Mouse (Mus musculus): ENCODE measurements around the gene Tbk1. TPM values are rescaled to one million over a fixed set of nuclear protein-coding genes. Genes with fewer than 3 reads are reported as not detected.

The Tbk1 gene
- polyA plus RNA-seq, 1 experiment from 2014 or later: 104 TPM

DNA sequence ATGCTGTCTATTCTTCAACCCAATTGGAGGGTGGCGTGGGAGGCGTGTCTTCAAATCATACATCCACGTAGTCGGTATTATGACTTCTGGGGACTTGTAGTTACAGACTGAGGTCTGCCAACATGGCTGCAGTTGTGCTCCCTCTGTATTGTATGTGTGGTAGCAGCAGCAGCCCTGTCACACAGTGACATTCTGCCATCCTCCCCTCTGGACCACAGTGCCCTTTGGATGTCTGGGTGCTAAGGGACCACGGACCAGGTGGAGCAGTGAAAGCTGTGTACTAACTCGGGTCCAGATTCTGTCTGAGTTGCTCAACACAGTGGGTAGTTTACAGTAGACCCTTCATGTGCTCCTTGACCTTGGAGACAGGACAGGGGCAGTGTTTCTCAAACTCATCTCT lies 43.0 kb downstream of the Tbk1 start:
- no peak overlapping the region for H3K27ac ChIP-seq
- H3K79me2 ChIP-seq (ENCODE audit: inconsistent target): no peaks in the 10 kb centered on the region
- 100% methylated on average over 6 of the region's 6 CpGs for WGBS (ENCODE audit: missing documents)
- peaks cover 18% of the 10 kb centered on the region for H3K36me3 ChIP-seq (ENCODE audit: inconsistent target)
- no peak overlapping the region for H3K4me3 ChIP-seq (ENCODE audit: inconsistent target)

DNA sequence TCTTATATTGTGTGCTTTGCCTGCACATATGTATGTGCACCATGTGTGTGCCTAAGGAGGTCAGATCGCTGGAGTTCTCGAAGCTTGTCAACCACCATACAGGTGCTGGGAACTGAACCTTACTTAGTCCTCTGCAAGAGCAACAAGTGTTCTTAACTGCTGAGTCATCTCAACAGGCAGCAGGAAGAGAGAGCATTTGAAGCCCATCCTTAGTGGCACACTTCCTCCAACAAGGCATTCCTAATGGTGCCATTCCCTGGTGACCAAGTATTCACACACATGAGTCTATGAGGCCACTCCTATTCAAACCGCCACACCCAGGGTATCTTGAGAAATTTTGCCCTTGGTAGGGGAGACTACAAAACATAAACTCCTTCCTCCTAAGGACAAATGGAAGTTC lies 44.4 kb downstream of the Tbk1 start:
- 83% methylated on average over 3 of the region's 3 CpGs for WGBS (ENCODE audit: missing documents)
- no peak overlapping the region for H3K27ac ChIP-seq

GRCm38 (mm10) chr10:121534995-121535394 lies 51.6 kb downstream of the Tbk1 start:
- H3K27ac ChIP-seq: no peak overlapping the region
- H3K79me2 ChIP-seq (ENCODE audit: inconsistent target): no peaks in the 10 kb centered on the region
- H3K4me3 ChIP-seq (ENCODE audit: inconsistent target): no peak overlapping the region
- no peaks in the 10 kb centered on the region for H3K36me3 ChIP-seq (ENCODE audit: inconsistent target)
- WGBS (ENCODE audit: missing documents): 53% methylated on average over 4 of the region's 4 CpGs

More for the DNA sequence above, 44.4 kb downstream of the Tbk1 start:
- H3K4me3 ChIP-seq (ENCODE audit: inconsistent target): no peak overlapping the region
- no peaks in the 10 kb centered on the region for H3K79me2 ChIP-seq (ENCODE audit: inconsistent target)
- peaks cover 3% of the 10 kb centered on the region for H3K36me3 ChIP-seq (ENCODE audit: inconsistent target)

DNA sequence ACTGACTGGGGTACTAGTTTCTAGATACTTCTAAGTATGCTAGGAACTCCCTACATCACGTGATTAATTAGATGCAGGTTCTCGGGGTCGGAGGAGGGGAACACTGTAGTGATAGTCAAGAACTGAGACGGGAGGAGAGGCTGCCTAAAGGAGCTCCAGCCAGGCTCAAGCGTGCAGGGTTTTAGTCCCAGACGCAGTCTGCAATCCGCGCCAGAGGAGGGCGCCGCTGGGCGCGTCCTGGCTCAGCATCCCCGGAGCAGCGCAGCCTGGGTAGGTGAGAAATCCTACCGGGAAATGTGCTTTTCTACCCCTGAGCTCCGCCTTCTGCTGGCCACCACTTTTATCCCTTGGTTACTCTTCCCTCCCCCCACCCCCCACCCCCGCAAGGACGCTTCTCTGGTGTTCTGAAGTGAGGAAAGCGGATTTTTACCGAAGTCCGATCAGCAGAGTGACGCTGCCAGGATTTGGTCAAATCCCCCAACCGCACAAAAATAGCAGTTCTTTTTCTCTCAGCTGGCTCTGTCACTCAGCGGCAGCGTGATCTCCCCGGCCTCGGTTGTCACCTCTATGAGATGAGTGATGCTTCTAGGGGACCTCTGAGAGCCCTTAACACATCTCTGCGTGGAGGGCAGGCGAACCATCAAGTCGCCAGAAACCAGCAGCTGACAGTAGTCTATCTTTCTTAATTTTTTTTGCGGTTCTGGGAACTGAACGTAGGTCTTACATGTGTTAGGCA lies 53.3 kb downstream of the Tbk1 start:
- Histone ChIP-seq H3K4me3 (ENCODE audit: inconsistent target) (no peak overlapping the region), H3K79me2 (ENCODE audit: inconsistent target) (no peaks in the 10 kb centered on the region), H3K36me3 (ENCODE audit: inconsistent target) (no peaks in the 10 kb centered on the region), H3K27ac (no peak overlapping the region)
- WGBS (ENCODE audit: missing documents): 41% methylated on average over 32 of the region's 32 CpGs

DNA sequence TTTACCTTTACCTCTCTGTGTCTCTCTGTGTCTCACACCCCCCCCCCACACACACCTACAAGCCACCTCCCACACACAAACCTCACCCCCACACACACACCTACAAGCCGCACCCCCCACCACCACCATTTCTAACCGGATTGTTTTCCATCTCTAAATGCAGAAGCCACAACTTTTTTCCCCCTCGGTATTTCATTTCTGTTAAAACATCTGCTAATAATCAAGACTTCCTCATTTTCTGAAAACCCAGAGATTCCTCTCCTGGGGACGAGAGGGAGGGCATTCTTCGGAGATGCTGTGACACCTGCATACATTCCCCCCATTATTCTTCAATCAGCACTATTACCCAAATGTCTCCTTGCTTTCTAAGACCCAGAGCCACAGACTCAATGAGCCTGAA lies 55.0 kb downstream of the Tbk1 start:
- H3K79me2 ChIP-seq (ENCODE audit: inconsistent target): no peaks in the 10 kb centered on the region
- no peaks in the 10 kb centered on the region for H3K36me3 ChIP-seq (ENCODE audit: inconsistent target)
- H3K27ac ChIP-seq: no peak overlapping the region
- 1% methylated on average over 5 of the region's 5 CpGs for WGBS (ENCODE audit: missing documents)
- H3K4me3 ChIP-seq (ENCODE audit: inconsistent target): no peak overlapping the region

DNA sequence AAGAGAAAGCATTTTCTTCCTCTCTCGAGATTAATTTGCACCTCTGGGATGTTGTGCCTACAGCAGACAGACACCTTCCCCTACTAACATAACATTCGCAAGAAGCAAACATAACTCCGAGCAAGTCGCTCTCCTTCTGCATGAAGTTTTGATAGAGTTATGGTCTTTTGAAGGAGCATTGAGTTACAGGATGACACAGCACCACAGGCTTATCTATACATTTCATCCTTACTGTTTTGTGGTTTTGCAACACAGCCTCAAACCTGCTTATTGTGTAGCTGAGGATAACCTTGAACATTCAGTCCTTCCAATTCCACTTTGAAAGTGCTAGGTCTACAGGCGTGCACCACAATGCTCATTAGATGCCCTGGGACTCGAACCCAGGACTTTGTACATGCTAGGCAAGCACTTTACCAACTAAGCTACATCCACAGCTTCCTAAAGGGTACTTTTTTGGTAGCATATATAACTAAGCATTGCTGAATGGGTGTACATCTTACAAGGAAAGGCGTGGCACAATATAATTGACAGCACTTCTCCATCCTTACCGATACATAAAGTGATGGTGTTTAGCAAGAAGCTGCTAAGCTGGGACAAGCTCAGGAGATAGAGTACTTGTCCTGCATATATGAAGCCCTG lies 56.1 kb downstream of the Tbk1 start:
- H3K27ac ChIP-seq: no peak overlapping the region
- H3K36me3 ChIP-seq (ENCODE audit: inconsistent target): no peaks in the 10 kb centered on the region
- 79% methylated on average over 8 of the region's 8 CpGs for WGBS (ENCODE audit: missing documents)
- no peak overlapping the region for H3K4me3 ChIP-seq (ENCODE audit: inconsistent target)
- H3K79me2 ChIP-seq (ENCODE audit: inconsistent target): no peaks in the 10 kb centered on the region

DNA sequence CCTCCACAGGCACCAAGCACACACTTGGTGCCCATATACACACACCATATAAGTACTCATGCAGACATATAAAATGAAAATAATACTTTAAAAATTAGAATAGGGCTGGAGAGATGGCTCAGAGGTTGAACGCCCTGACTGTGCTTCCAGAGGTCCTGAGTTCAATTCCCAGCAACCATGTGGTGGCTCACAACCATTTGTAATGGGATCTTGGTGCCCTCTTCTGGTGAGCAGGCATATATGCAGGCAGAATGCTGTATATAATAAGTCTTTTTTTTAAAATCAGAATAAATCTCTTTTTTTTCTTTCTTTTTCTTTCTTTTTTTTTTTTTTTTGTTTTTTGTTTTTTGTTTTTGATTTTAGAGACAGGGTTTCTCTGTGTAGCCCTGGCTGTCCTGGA lies 57.3 kb downstream of the Tbk1 start:
- WGBS (ENCODE audit: missing documents): 100% methylated on average over 1 of the region's 1 CpGs
- H3K27ac ChIP-seq: no peak overlapping the region

GRCm38 (mm10) chr10:121528470-121528869 lies 58.1 kb downstream of the Tbk1 start:
- Histone ChIP-seq H3K79me2 (ENCODE audit: inconsistent target) (no peaks in the 10 kb centered on the region), H3K36me3 (ENCODE audit: inconsistent target) (no peaks in the 10 kb centered on the region), H3K27ac (no peak overlapping the region), H3K4me3 (ENCODE audit: inconsistent target) (no peak overlapping the region)
- WGBS (ENCODE audit: missing documents): 87% methylated on average over 3 of the region's 3 CpGs

More for the DNA sequence above, 57.3 kb downstream of the Tbk1 start:
- Histone ChIP-seq H3K4me3 (ENCODE audit: inconsistent target) (no peak overlapping the region), H3K36me3 (ENCODE audit: inconsistent target) (no peaks in the 10 kb centered on the region), H3K79me2 (ENCODE audit: inconsistent target) (no peaks in the 10 kb centered on the region)

GRCm38 (mm10) chr10:121527114-121527513 lies 59.5 kb downstream of the Tbk1 start:
- WGBS (ENCODE audit: missing documents): 92% methylated on average over 6 of the region's 6 CpGs
- H3K36me3 ChIP-seq (ENCODE audit: inconsistent target): no peaks in the 10 kb centered on the region
- no peak overlapping the region for H3K27ac ChIP-seq
- H3K4me3 ChIP-seq (ENCODE audit: inconsistent target): no peak overlapping the region
- no peaks in the 10 kb centered on the region for H3K79me2 ChIP-seq (ENCODE audit: inconsistent target)

DNA sequence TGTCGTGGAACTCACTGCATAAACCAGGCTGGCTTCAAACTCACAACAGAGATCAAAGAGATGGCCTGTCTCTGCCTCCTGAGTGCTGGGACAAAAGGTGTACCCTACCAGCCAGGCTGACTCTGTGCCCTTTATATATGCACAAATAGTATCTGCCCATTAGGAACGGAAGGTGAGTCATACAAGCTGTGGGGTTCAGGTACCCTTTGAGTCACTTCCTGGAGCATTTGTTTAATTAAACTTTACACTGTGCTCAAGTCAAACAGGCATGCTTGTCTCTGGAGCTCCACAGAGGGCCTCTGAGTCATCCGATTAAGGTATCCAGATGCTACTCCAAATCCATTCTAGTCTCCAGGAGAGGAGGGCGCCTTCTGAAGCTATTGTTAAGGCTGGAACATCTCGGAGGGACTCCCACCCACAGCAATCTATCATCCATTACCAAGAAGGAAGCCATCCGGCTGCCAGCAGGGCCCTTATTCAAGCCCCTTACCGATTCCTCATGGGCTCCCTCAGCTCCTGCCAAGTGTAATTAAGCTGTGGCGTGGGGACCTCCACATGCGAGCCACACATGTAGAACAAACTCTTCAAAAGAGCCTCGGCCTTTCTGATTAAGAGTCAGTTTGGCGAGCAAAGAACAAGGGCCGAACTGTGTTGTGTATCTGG lies 65.5 kb downstream of the Tbk1 start:
- no peak overlapping the region for H3K27ac ChIP-seq
- H3K36me3 ChIP-seq (ENCODE audit: inconsistent target): no peaks in the 10 kb centered on the region
- 82% methylated on average over 12 of the region's 12 CpGs for WGBS (ENCODE audit: missing documents)
- no peaks in the 10 kb centered on the region for H3K79me2 ChIP-seq (ENCODE audit: inconsistent target)
- H3K4me3 ChIP-seq (ENCODE audit: inconsistent target): no peak overlapping the region

DNA sequence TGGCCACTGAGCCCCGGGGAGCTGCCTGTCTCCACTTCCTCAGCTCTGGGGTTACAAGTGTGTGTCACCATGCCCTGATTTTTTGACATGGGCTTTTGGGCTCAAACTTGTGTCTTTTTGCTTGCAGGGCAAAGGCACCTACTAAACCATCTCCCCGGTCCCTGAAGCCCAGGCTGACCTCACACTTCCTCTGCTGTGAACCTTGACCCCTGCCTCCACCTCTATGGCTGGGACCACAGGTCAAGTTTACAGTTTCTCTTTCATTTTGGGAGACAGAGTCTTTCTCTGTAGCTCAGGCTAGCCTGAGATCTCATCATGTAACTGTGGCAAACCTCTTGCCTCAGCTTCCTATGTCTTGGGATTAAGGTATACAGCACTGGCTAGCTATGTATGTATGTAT lies 66.9 kb downstream of the Tbk1 start:
- no peak overlapping the region for H3K27ac ChIP-seq
- no peaks in the 10 kb centered on the region for H3K79me2 ChIP-seq (ENCODE audit: inconsistent target)
- 20% methylated on average over 2 of the region's 2 CpGs for WGBS (ENCODE audit: missing documents)

DNA sequence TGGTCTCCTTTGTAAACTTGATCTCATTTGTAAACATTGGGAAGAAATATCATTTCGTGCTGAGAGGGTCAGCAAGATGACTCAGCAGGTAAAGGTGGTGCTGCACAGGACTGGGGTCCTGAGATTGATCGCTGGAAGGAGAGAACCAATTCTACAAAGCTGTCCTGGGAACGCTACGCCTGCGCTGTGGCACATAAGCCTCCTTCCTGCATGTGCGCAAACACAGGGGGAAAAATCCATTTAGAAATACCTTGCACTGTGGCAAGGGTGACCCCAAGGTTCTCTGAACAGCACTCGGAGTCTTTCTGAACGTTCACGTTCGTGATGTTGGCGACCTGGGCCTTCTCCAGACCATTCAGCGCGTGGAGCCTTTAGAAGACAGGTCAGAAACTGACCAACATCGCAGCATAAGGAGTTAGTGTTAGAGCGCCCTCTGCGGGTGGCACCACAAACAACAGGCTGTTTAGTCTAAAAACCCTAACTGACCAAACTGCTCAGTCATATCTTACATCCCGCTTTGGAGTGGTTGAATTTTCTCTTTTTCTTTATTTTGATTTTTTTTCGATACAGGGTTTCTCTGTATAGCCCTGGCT lies 70.5 kb downstream of the Tbk1 start:
- Histone ChIP-seq H3K27ac (no peak overlapping the region), H3K79me2 (ENCODE audit: inconsistent target) (no peaks in the 10 kb centered on the region), H3K4me3 (ENCODE audit: inconsistent target) (no peak overlapping the region), H3K36me3 (ENCODE audit: inconsistent target) (no peaks in the 10 kb centered on the region)
- WGBS (ENCODE audit: missing documents): 28% methylated on average over 18 of the region's 18 CpGs

More for the DNA sequence above, 66.9 kb downstream of the Tbk1 start:
- H3K4me3 ChIP-seq (ENCODE audit: inconsistent target): no peak overlapping the region
- no peaks in the 10 kb centered on the region for H3K36me3 ChIP-seq (ENCODE audit: inconsistent target)

- Histone ChIP-seq H3K27ac (no peak overlapping the region), H3K4me3 (ENCODE audit: inconsistent target) (no peak overlapping the region), H3K36me3 (ENCODE audit: inconsistent target) (no peaks in the 10 kb centered on the region), H3K79me2 (ENCODE audit: inconsistent target) (no peaks in the 10 kb centered on the region)
- 85% methylated on average over 24 of the region's 24 CpGs for WGBS (ENCODE audit: missing documents)
Observed at GRCm38 (mm10) chr10:121509751-121510643, 76.6 kb downstream of the Tbk1 start.
